Mouse (Mus musculus) olfactory bulb, adult 2 months (tissue): ENCODE results near the gene Atp6ap1l. TPM values are rescaled to one million over a fixed set of nuclear protein-coding genes. Genes with fewer than 3 reads are reported as not detected.
A peak's percentile ranks its signal among the peaks of the same experiment; 100 is the strongest.
"Not testable (repeated sequence)": the region's sequence is repeated elsewhere in the genome, so short reads cannot be mapped to it uniquely, and the experiment has no call there.

Experiments
- H3K27ac ChIP-seq: fragments of 200-500 bp; 2 replicates; pipeline ENCODE4 v1.5.1; 2012; ENCODE audit warnings: low read depth, low read length; ENCODE audit not compliant: insufficient read depth
- H3K4me1 ChIP-seq: fragments of 200-500 bp; 2 replicates; pipeline ENCODE4 v1.6.1; 2012; ENCODE audit warnings: low read length; ENCODE audit not compliant: control insufficient read depth, insufficient read depth
- H3K4me3 ChIP-seq: fragments of 200-500 bp; 2 replicates; pipeline ENCODE4 v1.5.1; 2012; ENCODE audit warnings: mild to moderate bottlenecking, low read depth, low read length, moderate library complexity; ENCODE audit not compliant: insufficient read depth
- CTCF ChIP-seq: fragments of 200-500 bp; IDR thresholded peaks from 2 replicates; pipeline ENCODE4 v1.5.1; 2012; ENCODE audit warnings: low read depth, mild to moderate bottlenecking, low read length, moderate library complexity; ENCODE audit not compliant: insufficient read depth
- POLR2A ChIP-seq: fragments of 200-500 bp; IDR thresholded peaks from 2 replicates; pipeline ENCODE4 v1.6.1; 2012; ENCODE audit warnings: mild to moderate bottlenecking, low read depth, low read length, moderate library complexity; ENCODE audit not compliant: insufficient read depth
- WGBS: fragments of 180-500 bp; shearing (Covaris S2); methylation state at CpG from one replicate; pipeline ENCODE4 v1.1.7; 2018; 5-methylcytosine and 5-hydroxymethylcytosine counted together
- polyA plus RNA-seq: library from polyadenylated mRNA; stranded (reverse); fragments of >200 nt; gene quantifications from 2 replicates; pipeline ENCODE4 v1.2.4, GENCODE M21; 2012; ENCODE audit warnings: low replicate concordance; ENCODE audit not compliant: missing spikeins, insufficient read depth, insufficient read length

Gene Atp6ap1l
- polyA plus RNA-seq, 1 experiment = not detected

GRCm38 (mm10) chr13:90924072-90924471 lies 18.9 kb upstream of the Atp6ap1l start:
- Histone ChIP-seq H3K4me3 (no peak overlapping the region), H3K4me1 (no peaks in the 10 kb centered on the region), H3K27ac (no peak overlapping the region)
- 43% methylated on average over 9 of the region's 9 CpGs for WGBS
- TF ChIP-seq CTCF = no peak
- TF ChIP-seq POLR2A = no peak

GRCm38 (mm10) chr13:90923617-90924016 lies 18.5 kb upstream of the Atp6ap1l start:
- peak overlapping the region; percentile 69 for H3K4me3 ChIP-seq
- WGBS = 1% methylated on average over 13 of the region's 13 CpGs
- H3K4me1 ChIP-seq, H3K27ac ChIP-seq: not testable (repeated sequence)

GRCm38 (mm10) chr13:90922751-90923612 lies 17.8 kb upstream of the Atp6ap1l start, which contains the start of gene Rps23:
Rps23 (plus strand) TSS chr13:90922958.
- TF ChIP-seq CTCF (no peak), POLR2A (peak; percentile 87)
- Histone ChIP-seq H3K4me1 (no peaks in the 10 kb centered on the region), H3K4me3 (peak within 1 kb of the TSS; percentile 69), H3K27ac (peak within 1 kb of the TSS; percentile 87)
- under 1% methylated on average over 57 of the region's 57 CpGs for WGBS

GRCm38 (mm10) chr13:90914721-90915120 lies 9.6 kb upstream of the Atp6ap1l start:
- TF ChIP-seq POLR2A (no peak), CTCF (no peak)
- Histone ChIP-seq H3K27ac (no peak overlapping the region), H3K4me3 (no peak overlapping the region), H3K4me1 (peaks cover 3% of the 10 kb centered on the region)
- WGBS = 98% methylated on average over 4 of the region's 4 CpGs

GRCm38 (mm10) chr13:90913675-90914192 lies 8.6 kb upstream of the Atp6ap1l start:
- Histone ChIP-seq H3K4me3 (no peak overlapping the region), H3K4me1 (peaks cover 3% of the 10 kb centered on the region), H3K27ac (peak overlapping the region; percentile 85)
- WGBS = 25% methylated on average over 7 of the region's 7 CpGs
- TF ChIP-seq CTCF (no peak), POLR2A (no peak)

- H3K4me1 ChIP-seq = peaks cover 3% of the 10 kb centered on the region
- TF ChIP-seq POLR2A (no peak), CTCF (no peak)
- H3K4me3 ChIP-seq = no peak overlapping the region
- WGBS = 41% methylated on average over 17 of the region's 17 CpGs
- H3K27ac ChIP-seq = peak overlapping the region; percentile 85
Observed at GRCm38 (mm10) chr13:90912760-90913674, 7.9 kb upstream of the Atp6ap1l start.

GRCm38 (mm10) chr13:90907376-90907775 lies 2.2 kb upstream of the Atp6ap1l start:
- no peaks in the 10 kb centered on the region for H3K4me1 ChIP-seq
- 95% methylated on average over 12 of the region's 12 CpGs for WGBS
- TF ChIP-seq CTCF (no peak), POLR2A (no peak)
- H3K4me3 ChIP-seq = no peak overlapping the region
- H3K27ac ChIP-seq = no peak overlapping the region

- 62% methylated on average over 12 of the region's 12 CpGs for WGBS
- H3K4me1 ChIP-seq = no peaks in the 10 kb centered on the region
- H3K4me3 ChIP-seq = no peak overlapping the region
- no peak overlapping the region for H3K27ac ChIP-seq
- TF ChIP-seq CTCF (no peak), POLR2A (no peak)
Observed at GRCm38 (mm10) chr13:90896821-90897220, 8.3 kb downstream of the Atp6ap1l start.

GRCm38 (mm10) chr13:90896098-90896497 lies 9.1 kb downstream of the Atp6ap1l start:
- no peak overlapping the region for H3K4me3 ChIP-seq
- no peak overlapping the region for H3K27ac ChIP-seq
- WGBS = 54% methylated on average over 2 of the region's 2 CpGs
- no peak for TF ChIP-seq CTCF
- no peaks in the 10 kb centered on the region for H3K4me1 ChIP-seq
